Mouse (Mus musculus): ENCODE measurements around the gene Gcfc2.

Gene Gcfc2

GRCm38 (mm10) chr6:81965296-81966067 lies 42.0 kb downstream of the Gcfc2 start, which contains the start of gene Mrpl19:
Gene Mrpl19 (minus strand): TSS chr6:81965958.
- ChIA-PET CTCF (interaction anchor here in 1 of 4 experiments (0.9 to 1.3 kb wide), 3 partner anchors 9 to 153 kb away, joined by 3 to 4 read pairs (median 4); no protein-coding TSS in a partner anchor), POLR2A (interaction anchor here in 2 of 4 experiments (0.5 to 1.1 kb wide), 4 partner anchors 9 to 452 kb away, joined by 3 to 5 read pairs (median 4); no protein-coding TSS in a partner anchor)

- ChIA-PET CTCF (no interaction called here), POLR2A (interaction anchor here in 1 of 4 experiments (0.5 kb wide), 1 partner anchor 91 kb away, joined by 3 read pairs; no protein-coding TSS in a partner anchor)
These were observed 42.6 kb downstream of the Gcfc2 start for GRCm38 (mm10) chr6:81966068-81966544.

GRCm38 (mm10) chr6:81971196-81971595 lies 47.7 kb downstream of the Gcfc2 start:
- ChIA-PET POLR2A (interaction anchor here in 1 of 4 experiments (1.0 kb wide), 1 partner anchor 10 kb away, joined by 3 read pairs; no protein-coding TSS in a partner anchor), CTCF (no interaction called here)

- ChIA-PET POLR2A (interaction anchor here in 2 of 4 experiments (0.7 to 1.1 kb wide), 3 partner anchors 19 to 731 kb away, joined by 3 read pairs; no protein-coding TSS in a partner anchor), CTCF (interaction anchor here in 1 of 4 experiments (1.6 kb wide), 1 partner anchor 146 kb away, joined by 3 read pairs; no protein-coding TSS in a partner anchor)
These were observed 49.1 kb downstream of the Gcfc2 start for GRCm38 (mm10) chr6:81972595-81972994.

GRCm38 (mm10) chr6:81975971-81976621 lies 52.6 kb downstream of the Gcfc2 start:
- POLR2A ChIA-PET: interaction anchor here in 1 of 4 experiments (1.1 kb wide), 1 partner anchor 134 kb away, joined by 3 read pairs; no protein-coding TSS in a partner anchor

GRCm38 (mm10) chr6:81979286-81979685 lies 55.8 kb downstream of the Gcfc2 start:
- ChIA-PET POLR2A (no interaction called here), CTCF (no interaction called here)

More at GRCm38 (mm10) chr6:81975971-81976621, 52.6 kb downstream of the Gcfc2 start:
- CTCF ChIA-PET: interaction anchor here (0.5 to 1.4 kb wide), 30 partner anchors 9 to 453 kb away, joined by 3 to 34 read pairs (median 4); partner anchors contain the start of gene Tacr1 (in 2 of the 4)

GRCm38 (mm10) chr6:81986171-81986570 lies 62.7 kb downstream of the Gcfc2 start:
- POLR2A ChIA-PET: interaction anchor here in 2 of 4 experiments (1.2 to 1.3 kb wide), 2 partner anchors 28 to 56 kb away, joined by 3 to 4 read pairs; no protein-coding TSS in a partner anchor
- CTCF ChIA-PET: interaction anchor here (0.6 to 4.9 kb wide), 22 partner anchors 9 to 1828 kb away, joined by 3 to 29 read pairs (median 3); partner anchors contain the start of gene Tacr1 (in 1 of the 4)

GRCm38 (mm10) chr6:81986599-81986998 lies 63.1 kb downstream of the Gcfc2 start:
- ChIA-PET POLR2A (interaction anchor here in 2 of 4 experiments (0.6 to 2.0 kb wide), 8 partner anchors 28 to 1515 kb away, joined by 3 to 8 read pairs (median 3); no protein-coding TSS in a partner anchor), CTCF (interaction anchor here (0.6 to 4.9 kb wide), 29 partner anchors 9 to 1828 kb away, joined by 3 to 29 read pairs (median 3); partner anchors contain the start of gene Tacr1 (in 1 of the 4))

- ChIA-PET POLR2A (interaction anchor here in 3 of 4 experiments (0.5 to 2.0 kb wide), 10 partner anchors 29 to 1515 kb away, joined by 3 to 8 read pairs (median 3); no protein-coding TSS in a partner anchor), CTCF (interaction anchor here (0.6 to 4.9 kb wide), 44 partner anchors 10 to 1828 kb away, joined by 3 to 29 read pairs (median 4); partner anchors contain the start of gene Tacr1 (in 1 of the 4))
These were observed 63.5 kb downstream of the Gcfc2 start for GRCm38 (mm10) chr6:81987010-81987409.

GRCm38 (mm10) chr6:81987580-81987979 lies 64.1 kb downstream of the Gcfc2 start:
- ChIA-PET CTCF (interaction anchor here (0.6 to 4.9 kb wide), 33 partner anchors 11 to 1009 kb away, joined by 3 to 29 read pairs (median 4); partner anchors contain the start of gene Tacr1 (in 1 of the 4)), POLR2A (interaction anchor here in 3 of 4 experiments (0.5 to 2.0 kb wide), 10 partner anchors 17 to 720 kb away, joined by 3 to 8 read pairs (median 3); no protein-coding TSS in a partner anchor)

- POLR2A ChIA-PET: interaction anchor here in 2 of 4 experiments (0.6 to 2.0 kb wide), 4 partner anchors 16 to 745 kb away, joined by 3 to 8 read pairs (median 4); no protein-coding TSS in a partner anchor
- CTCF ChIA-PET: interaction anchor here in 3 of 4 experiments (0.9 to 4.9 kb wide), 6 partner anchors 12 to 904 kb away, joined by 3 to 29 read pairs (median 6); no protein-coding TSS in a partner anchor
These were observed 64.9 kb downstream of the Gcfc2 start for GRCm38 (mm10) chr6:81988341-81988740.

GRCm38 (mm10) chr6:81990049-81990810 lies 66.8 kb downstream of the Gcfc2 start:
- CTCF ChIA-PET: interaction anchor here (0.6 to 1.4 kb wide), 7 partner anchors 14 to 129 kb away, joined by 3 to 6 read pairs (median 3); no protein-coding TSS in a partner anchor
- POLR2A ChIA-PET: interaction anchor here in 3 of 4 experiments (0.6 to 1.5 kb wide), 7 partner anchors 9 to 98 kb away, joined by 3 to 5 read pairs (median 3); partner anchors contain the start of gene Gcfc2 (in 1 of the 3)

Measured in embryonic stem cell, embryonic (primary cell).